Mouse (Mus musculus): ENCODE measurements at regions not wholly inside any gene's neighbourhood (a gene's known extent, or its start where the extent isn't known, plus 50 kb on each side); places are given as distances from the start of the nearest gene placed in this dataset.

DNA sequence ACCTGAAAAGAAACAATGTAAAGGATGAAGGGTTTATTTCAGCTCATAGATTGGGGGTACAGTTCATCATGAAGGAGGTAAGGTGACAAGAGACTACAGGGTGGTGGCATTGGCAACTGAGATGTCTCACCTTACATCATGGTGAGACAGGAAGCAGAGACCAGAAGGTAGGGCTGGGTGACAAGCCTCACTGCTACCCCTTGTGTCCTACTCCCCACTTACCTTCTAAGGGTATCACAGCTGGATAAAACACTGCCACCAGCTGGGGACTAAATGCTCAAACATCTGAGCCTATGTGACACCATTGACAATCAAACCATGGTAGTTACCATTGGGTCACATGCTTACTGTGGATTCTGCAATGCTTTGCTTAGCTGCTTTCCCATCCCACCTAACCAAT lies 107.0 kb downstream of the Icos start:
- Histone ChIP-seq H3K27ac (ENCODE audit: low read length) (no peak overlapping the region), H3K27me3 (ENCODE audit: control insufficient read depth, insufficient read depth, low read length) (no peaks in the 10 kb centered on the region), H3K9me3 (ENCODE audit: control insufficient read depth, low read depth, low read length) (no peaks in the 10 kb centered on the region), H3K4me3 (ENCODE audit: low read depth, low read length) (no peak overlapping the region), H3K36me3 (ENCODE audit: control insufficient read depth, insufficient read depth, low read length) (no peaks in the 10 kb centered on the region), H3K4me2 (replicated peaks; ENCODE audit: low read depth, low read length) (no peak overlapping the region), H3K9ac (replicated peaks; ENCODE audit: low read depth, low read length) (no peak overlapping the region), H3K4me1 (ENCODE audit: control insufficient read depth, insufficient read depth, low read length) (no peaks in the 10 kb centered on the region)
- no peak for ATAC-seq (ENCODE audit: insufficient number of reproducible peaks, insufficient read depth, low FRiP score, low read depth)

DNA sequence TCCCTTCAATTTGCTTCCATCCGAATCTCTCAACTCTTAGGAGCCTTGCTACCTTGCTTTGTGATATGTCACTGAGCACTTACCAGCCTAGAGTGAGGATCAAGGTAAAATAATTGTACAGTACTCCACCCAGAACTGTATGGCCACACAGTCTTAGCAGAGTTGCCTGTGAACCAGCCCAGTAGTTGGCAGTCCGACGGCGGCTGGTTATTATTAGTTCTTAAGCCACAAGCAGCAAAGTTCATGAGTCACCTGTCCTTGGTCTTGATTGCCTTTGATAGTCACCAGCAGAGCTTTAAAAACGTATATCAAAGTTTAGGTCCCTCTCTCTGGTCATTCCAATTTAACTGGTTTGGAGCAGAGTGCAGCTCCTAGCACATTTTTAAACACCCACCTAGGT lies 109.1 kb downstream of the Icos start:
- Histone ChIP-seq H3K9ac (replicated peaks; ENCODE audit: low read depth, low read length) (no peak overlapping the region), H3K4me3 (ENCODE audit: low read depth, low read length) (no peak overlapping the region), H3K27me3 (ENCODE audit: control insufficient read depth, insufficient read depth, low read length) (no peaks in the 10 kb centered on the region), H3K4me2 (replicated peaks; ENCODE audit: low read depth, low read length) (no peak overlapping the region), H3K9me3 (ENCODE audit: control insufficient read depth, low read depth, low read length) (no peaks in the 10 kb centered on the region), H3K4me1 (ENCODE audit: control insufficient read depth, insufficient read depth, low read length) (no peaks in the 10 kb centered on the region), H3K27ac (ENCODE audit: low read length) (no peak overlapping the region), H3K36me3 (ENCODE audit: control insufficient read depth, insufficient read depth, low read length) (no peaks in the 10 kb centered on the region)
- WGBS = 86% methylated on average over 5 of the region's 5 CpGs
- ATAC-seq (ENCODE audit: insufficient number of reproducible peaks, insufficient read depth, low FRiP score, low read depth) = no peak

GRCm38 (mm10) chr1:61090801-61091200 lies 113.1 kb downstream of the Icos start:
- Histone ChIP-seq H3K9ac (replicated peaks; ENCODE audit: low read depth, low read length) (no peak overlapping the region), H3K27ac (ENCODE audit: low read length) (no peak overlapping the region), H3K4me2 (replicated peaks; ENCODE audit: low read depth, low read length) (no peak overlapping the region), H3K27me3 (ENCODE audit: control insufficient read depth, insufficient read depth, low read length) (no peaks in the 10 kb centered on the region), H3K4me3 (ENCODE audit: low read depth, low read length) (no peak overlapping the region), H3K36me3 (ENCODE audit: control insufficient read depth, insufficient read depth, low read length) (no peaks in the 10 kb centered on the region), H3K4me1 (ENCODE audit: control insufficient read depth, insufficient read depth, low read length) (no peaks in the 10 kb centered on the region), H3K9me3 (ENCODE audit: control insufficient read depth, low read depth, low read length) (no peaks in the 10 kb centered on the region)
- no peak for ATAC-seq (ENCODE audit: insufficient number of reproducible peaks, insufficient read depth, low FRiP score, low read depth)
- 78% methylated on average over 1 of the region's 1 CpGs for WGBS

GRCm38 (mm10) chr1:61095481-61096165 lies 117.9 kb downstream of the Icos start:
- Histone ChIP-seq H3K27me3 (ENCODE audit: control insufficient read depth, insufficient read depth, low read length) (no peaks in the 10 kb centered on the region), H3K9me3 (ENCODE audit: control insufficient read depth, low read depth, low read length) (no peaks in the 10 kb centered on the region), H3K9ac (replicated peaks; ENCODE audit: low read depth, low read length) (no peak overlapping the region), H3K4me1 (ENCODE audit: control insufficient read depth, insufficient read depth, low read length) (no peaks in the 10 kb centered on the region), H3K27ac (ENCODE audit: low read length) (no peak overlapping the region), H3K4me2 (replicated peaks; ENCODE audit: low read depth, low read length) (no peak overlapping the region), H3K36me3 (ENCODE audit: control insufficient read depth, insufficient read depth, low read length) (no peaks in the 10 kb centered on the region), H3K4me3 (ENCODE audit: low read depth, low read length) (no peak overlapping the region)
- ATAC-seq (ENCODE audit: insufficient number of reproducible peaks, insufficient read depth, low FRiP score, low read depth) = no peak

DNA sequence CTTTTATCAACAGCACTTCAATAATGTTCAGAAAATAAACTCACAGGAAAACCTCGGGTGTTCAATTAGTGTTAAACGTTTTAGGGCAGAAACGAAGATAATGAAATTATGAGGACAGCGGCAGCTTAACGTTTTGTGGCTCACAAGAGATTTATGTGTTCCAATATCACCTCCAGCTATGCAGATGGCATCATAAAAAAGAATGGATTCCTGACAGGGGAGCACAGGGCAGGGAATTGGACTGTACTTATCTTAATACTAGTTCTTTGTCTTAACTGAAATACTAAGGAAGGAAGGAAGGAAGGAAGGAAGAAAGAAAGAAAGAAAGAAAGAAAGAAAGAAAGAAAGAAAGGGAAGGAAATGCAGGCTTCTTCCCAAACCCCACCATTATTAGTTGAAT lies 121.6 kb downstream of the Icos start:
- Histone ChIP-seq H3K9me3 (ENCODE audit: control insufficient read depth, low read depth, low read length) (no peaks in the 10 kb centered on the region), H3K4me2 (replicated peaks; ENCODE audit: low read depth, low read length) (no peak overlapping the region), H3K27me3 (ENCODE audit: control insufficient read depth, insufficient read depth, low read length) (no peaks in the 10 kb centered on the region), H3K4me3 (ENCODE audit: low read depth, low read length) (no peak overlapping the region), H3K36me3 (ENCODE audit: control insufficient read depth, insufficient read depth, low read length) (no peaks in the 10 kb centered on the region), H3K27ac (ENCODE audit: low read length) (no peak overlapping the region), H3K4me1 (ENCODE audit: control insufficient read depth, insufficient read depth, low read length) (no peaks in the 10 kb centered on the region), H3K9ac (replicated peaks; ENCODE audit: low read depth, low read length) (no peak overlapping the region)
- WGBS = 44% methylated on average over 5 of the region's 5 CpGs
- no peak for ATAC-seq (ENCODE audit: insufficient number of reproducible peaks, insufficient read depth, low FRiP score, low read depth)

DNA sequence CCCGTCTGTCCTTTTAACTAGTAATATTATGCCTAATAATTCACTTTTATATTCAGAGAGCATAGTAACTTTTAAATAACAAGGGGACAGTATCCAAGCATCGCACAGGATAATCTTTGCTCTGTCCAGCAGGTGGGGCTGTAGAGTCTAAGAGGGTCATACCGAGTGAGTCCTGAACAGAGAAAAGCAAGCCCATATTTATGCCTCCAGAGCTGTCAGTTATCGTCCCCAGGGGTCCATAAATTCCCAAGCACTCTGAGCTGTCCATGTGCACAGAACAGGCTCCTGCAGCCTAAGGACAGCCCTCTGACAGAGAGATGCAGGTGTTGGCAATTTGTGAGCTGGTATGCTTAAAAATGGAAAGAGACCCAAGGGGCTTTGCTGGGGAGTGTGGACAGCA lies 124.0 kb downstream of the Icos start:
- no peak for ATAC-seq (ENCODE audit: insufficient number of reproducible peaks, insufficient read depth, low FRiP score, low read depth)
- no peak overlapping the region for H3K4me3 ChIP-seq (ENCODE audit: low read depth, low read length)
- 64% methylated on average over 4 of the region's 4 CpGs for WGBS
- no peak overlapping the region for H3K9ac ChIP-seq (replicated peaks; ENCODE audit: low read depth, low read length)
- no peaks in the 10 kb centered on the region for H3K27me3 ChIP-seq (ENCODE audit: control insufficient read depth, insufficient read depth, low read length)
- H3K36me3 ChIP-seq (ENCODE audit: control insufficient read depth, insufficient read depth, low read length) = no peaks in the 10 kb centered on the region
- H3K4me2 ChIP-seq (replicated peaks; ENCODE audit: low read depth, low read length) = no peak overlapping the region
- no peaks in the 10 kb centered on the region for H3K9me3 ChIP-seq (ENCODE audit: control insufficient read depth, low read depth, low read length)
- no peak overlapping the region for H3K27ac ChIP-seq (ENCODE audit: low read length)
- no peaks in the 10 kb centered on the region for H3K4me1 ChIP-seq (ENCODE audit: control insufficient read depth, insufficient read depth, low read length)

- H3K27me3 ChIP-seq (ENCODE audit: control insufficient read depth, insufficient read depth, low read length) = no peaks in the 10 kb centered on the region
- no peak overlapping the region for H3K4me2 ChIP-seq (replicated peaks; ENCODE audit: low read depth, low read length)
- no peak for ATAC-seq (ENCODE audit: insufficient number of reproducible peaks, insufficient read depth, low FRiP score, low read depth)
- no peaks in the 10 kb centered on the region for H3K4me1 ChIP-seq (ENCODE audit: control insufficient read depth, insufficient read depth, low read length)
- no peaks in the 10 kb centered on the region for H3K9me3 ChIP-seq (ENCODE audit: control insufficient read depth, low read depth, low read length)
- H3K4me3 ChIP-seq (ENCODE audit: low read depth, low read length) = no peak overlapping the region
- H3K36me3 ChIP-seq (ENCODE audit: control insufficient read depth, insufficient read depth, low read length) = no peaks in the 10 kb centered on the region
- H3K9ac ChIP-seq (replicated peaks; ENCODE audit: low read depth, low read length) = no peak overlapping the region
- no peak overlapping the region for H3K27ac ChIP-seq (ENCODE audit: low read length)
- WGBS = 72% methylated on average over 5 of the region's 5 CpGs
These were observed 124.6 kb downstream of the Icos start for GRCm38 (mm10) chr1:61102346-61102745.

GRCm38 (mm10) chr1:61103581-61103980 lies 125.9 kb downstream of the Icos start:
- 58% methylated on average over 12 of the region's 12 CpGs for WGBS
- Histone ChIP-seq H3K4me1 (ENCODE audit: control insufficient read depth, insufficient read depth, low read length) (no peaks in the 10 kb centered on the region), H3K9ac (replicated peaks; ENCODE audit: low read depth, low read length) (no peak overlapping the region), H3K4me3 (ENCODE audit: low read depth, low read length) (no peak overlapping the region), H3K36me3 (ENCODE audit: control insufficient read depth, insufficient read depth, low read length) (no peaks in the 10 kb centered on the region), H3K9me3 (ENCODE audit: control insufficient read depth, low read depth, low read length) (no peaks in the 10 kb centered on the region), H3K4me2 (replicated peaks; ENCODE audit: low read depth, low read length) (0 out of 2 replicates have a peak overlapping the region, but pooled peaks have one; percentile 4), H3K27me3 (ENCODE audit: control insufficient read depth, insufficient read depth, low read length) (no peaks in the 10 kb centered on the region), H3K27ac (ENCODE audit: low read length) (no peak overlapping the region)
- no peak for ATAC-seq (ENCODE audit: insufficient number of reproducible peaks, insufficient read depth, low FRiP score, low read depth)

DNA sequence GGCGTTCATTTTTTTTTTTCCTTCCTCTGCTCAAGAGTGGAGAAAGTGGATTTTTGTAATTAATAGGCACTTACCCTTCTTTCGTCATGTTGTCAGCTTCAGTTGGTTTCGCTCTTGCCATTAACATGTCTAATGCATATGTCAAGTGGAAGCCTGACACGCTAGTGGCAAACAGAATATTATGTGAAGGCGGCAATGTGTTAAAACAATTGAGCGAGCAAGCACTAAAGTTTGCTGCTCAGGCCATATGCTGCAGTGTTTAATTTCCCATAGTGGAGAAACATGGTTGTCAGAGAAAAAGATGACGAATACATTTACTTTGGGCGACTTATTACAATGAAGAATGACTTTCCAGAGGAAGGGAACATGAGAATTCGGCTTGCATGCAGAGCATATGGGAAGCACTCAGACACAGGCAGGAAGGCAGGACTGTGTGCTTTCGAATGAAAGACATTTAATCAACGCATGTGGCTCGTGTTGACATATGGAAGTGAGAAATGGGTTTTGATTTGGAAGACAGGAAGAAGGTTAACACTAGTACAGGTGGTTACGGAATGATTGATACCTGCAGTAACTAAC lies 134.1 kb downstream of the Icos start:
- 66% methylated on average over 13 of the region's 13 CpGs for WGBS
- no peak for ATAC-seq (ENCODE audit: insufficient number of reproducible peaks, insufficient read depth, low FRiP score, low read depth)
- no peak overlapping the region for H3K27ac ChIP-seq (ENCODE audit: low read length)
- no peaks in the 10 kb centered on the region for H3K9me3 ChIP-seq (ENCODE audit: control insufficient read depth, low read depth, low read length)
- H3K27me3 ChIP-seq (ENCODE audit: control insufficient read depth, insufficient read depth, low read length) = no peaks in the 10 kb centered on the region
- H3K4me2 ChIP-seq (replicated peaks; ENCODE audit: low read depth, low read length) = no peak overlapping the region
- no peak overlapping the region for H3K9ac ChIP-seq (replicated peaks; ENCODE audit: low read depth, low read length)
- no peaks in the 10 kb centered on the region for H3K4me1 ChIP-seq (ENCODE audit: control insufficient read depth, insufficient read depth, low read length)
- H3K4me3 ChIP-seq (ENCODE audit: low read depth, low read length) = no peak overlapping the region
- no peaks in the 10 kb centered on the region for H3K36me3 ChIP-seq (ENCODE audit: control insufficient read depth, insufficient read depth, low read length)
